Mouse (Mus musculus) megakaryocyte, adult 5-6 weeks (primary cell): ENCODE results near the gene Prss32. TPM values are rescaled to one million over a fixed set of nuclear protein-coding genes. Genes with fewer than 3 reads are reported as not detected.
"Not testable (repeated sequence)": the region's sequence is repeated elsewhere in the genome, so short reads cannot be mapped to it uniquely, and the experiment has no call there.

ENCODE experiments used
- ATAC-seq: 2 replicates; pipeline ENCODE4 v1.8.0; 2016; ENCODE audit warnings: mild to moderate bottlenecking, inconsistent platforms; ENCODE audit not compliant: poor library complexity, severe bottlenecking
- total RNA-seq, 2 experiments: library from RNA; stranded (forward) in 1 of 2; stranded (reverse) in 1 of 2; fragments of 153-499, 151-499 nt in 1 of 2; fragments of 221-1000, 200-1000 nt in 1 of 2; gene quantifications; 2 replicates each; pipeline versions ENCODE4 v1.2.3 to v1.2.4; 2015 to 2017

Gene Prss32
- total RNA-seq, 2 experiments from 2014 or later, result not detected

- no peak for ATAC-seq
Measured at GRCm38 (mm10) chr17:23836006-23836575, 7.6 kb upstream of the Prss32 start, which contains the start of gene Prss33. TSS of gene Prss33 (minus strand) at chr17:23836056.

GRCm38 (mm10) chr17:23841145-23841544, 2.5 kb upstream of the Prss32 start:
- peak; percentile 80 for ATAC-seq

GRCm38 (mm10) chr17:23843141-23843811, 379 bp upstream of the Prss32 start:
- no peak for ATAC-seq

- no peak for ATAC-seq
Measured at GRCm38 (mm10) chr17:23850028-23850427, 6.4 kb downstream of the Prss32 start.

GRCm38 (mm10) chr17:23850853-23851749, 7.4 kb downstream of the Prss32 start:
- peak; percentile 57 for ATAC-seq

GRCm38 (mm10) chr17:23853292-23853691, 9.6 kb downstream of the Prss32 start:
- peak; percentile 83 for ATAC-seq

- no peak for ATAC-seq
Measured at GRCm38 (mm10) chr17:23854229-23854765, 10.6 kb downstream of the Prss32 start.

GRCm38 (mm10) chr17:23857193-23857592, 13.5 kb downstream of the Prss32 start:
- no peak for ATAC-seq

- ATAC-seq, result no peak
Measured at GRCm38 (mm10) chr17:23857913-23858312, 14.3 kb downstream of the Prss32 start.

GRCm38 (mm10) chr17:23862926-23863325, 19.3 kb downstream of the Prss32 start:
- no peak for ATAC-seq

GRCm38 (mm10) chr17:23867756-23868155, 24.1 kb downstream of the Prss32 start, which contains the start of gene Prss21:
TSS of gene Prss21 (plus strand) at chr17:23868056.
- ATAC-seq, result no peak

- ATAC-seq, result peak; percentile 99
Measured at GRCm38 (mm10) chr17:23868513-23868912, 24.9 kb downstream of the Prss32 start.

- ATAC-seq, result peak; percentile 47; the same call in 1 of the 2 replicates
Measured at GRCm38 (mm10) chr17:23873884-23874856, 30.5 kb downstream of the Prss32 start.

- no peak for ATAC-seq
Measured at GRCm38 (mm10) chr17:23876741-23877140, 33.1 kb downstream of the Prss32 start.

- no peak for ATAC-seq
Measured at GRCm38 (mm10) chr17:23877166-23877565, 33.5 kb downstream of the Prss32 start.

- not testable (repeated sequence) for ATAC-seq
Measured at GRCm38 (mm10) chr17:23880576-23880975, 36.9 kb downstream of the Prss32 start, which contains the start of the genes Dcpp1 and Dcpp2. TSS of gene Dcpp1 (plus strand) at chr17:23880876. TSS of gene Dcpp2 (plus strand) at chr17:23880880.
